Mouse (Mus musculus): ENCODE results near the gene Pygo1. TPM values are rescaled to one million over a fixed set of nuclear protein-coding genes. Genes with fewer than 3 reads are reported as not detected.

Pygo1 gene
- polyA plus RNA-seq (2014; fragmentation: Illumina TruSeq; extraction: RNeasy Lipid Tissue Mini Kit (QIAGEN cat#74804); ENCODE audit: low read depth, low replicate concordance) = 0.45 TPM

DNA sequence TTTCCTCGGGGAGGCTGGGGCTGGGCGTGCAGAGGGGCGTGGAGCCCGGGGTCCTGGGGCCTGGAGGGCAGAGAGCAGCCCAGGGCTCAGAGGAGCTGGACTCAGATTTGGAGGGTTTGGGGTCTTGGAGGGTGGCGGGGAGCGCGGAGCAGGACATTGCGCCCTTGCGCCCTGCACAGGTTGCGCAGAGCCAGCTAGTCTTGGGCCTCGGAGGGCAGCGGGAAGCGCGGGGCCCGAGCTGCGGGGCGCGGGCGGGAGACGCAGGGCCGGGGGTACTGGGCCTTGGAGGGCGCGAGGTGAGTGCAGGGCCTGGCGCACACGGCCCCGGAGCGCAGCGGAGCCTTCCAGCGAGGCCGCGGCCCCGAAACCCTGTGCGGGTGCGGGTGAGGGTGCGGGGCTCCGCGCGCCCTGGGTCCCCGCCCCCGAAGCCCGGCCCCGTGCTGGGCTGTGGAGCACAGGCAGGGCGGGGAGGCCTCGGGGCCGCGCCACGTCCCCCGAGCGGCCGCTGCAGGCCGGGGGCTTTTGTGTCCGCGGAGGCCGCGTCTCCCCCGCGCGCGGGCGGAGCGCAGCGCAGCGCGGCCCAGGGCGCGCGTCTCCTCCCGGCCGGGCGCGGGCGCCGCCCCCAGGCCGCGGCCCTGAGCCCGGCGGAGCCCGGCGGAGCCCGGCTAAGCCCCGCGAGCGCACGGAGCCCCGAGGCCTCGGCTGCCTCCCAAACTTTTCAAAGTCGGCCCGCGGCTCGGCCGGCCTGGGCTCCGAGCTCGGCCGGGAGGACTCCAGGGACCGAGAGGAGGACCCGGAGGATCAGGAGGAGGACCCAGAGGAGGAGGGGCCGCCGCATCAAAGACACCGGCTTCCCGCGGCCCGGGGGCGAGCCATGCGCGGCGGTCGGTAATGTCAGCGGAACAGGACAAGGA, at the start of gene Pygo1:
Gene Pygo1, plus strand, starts transcription at position 625 of the 914 bp plus-strand sequence.

DNA sequence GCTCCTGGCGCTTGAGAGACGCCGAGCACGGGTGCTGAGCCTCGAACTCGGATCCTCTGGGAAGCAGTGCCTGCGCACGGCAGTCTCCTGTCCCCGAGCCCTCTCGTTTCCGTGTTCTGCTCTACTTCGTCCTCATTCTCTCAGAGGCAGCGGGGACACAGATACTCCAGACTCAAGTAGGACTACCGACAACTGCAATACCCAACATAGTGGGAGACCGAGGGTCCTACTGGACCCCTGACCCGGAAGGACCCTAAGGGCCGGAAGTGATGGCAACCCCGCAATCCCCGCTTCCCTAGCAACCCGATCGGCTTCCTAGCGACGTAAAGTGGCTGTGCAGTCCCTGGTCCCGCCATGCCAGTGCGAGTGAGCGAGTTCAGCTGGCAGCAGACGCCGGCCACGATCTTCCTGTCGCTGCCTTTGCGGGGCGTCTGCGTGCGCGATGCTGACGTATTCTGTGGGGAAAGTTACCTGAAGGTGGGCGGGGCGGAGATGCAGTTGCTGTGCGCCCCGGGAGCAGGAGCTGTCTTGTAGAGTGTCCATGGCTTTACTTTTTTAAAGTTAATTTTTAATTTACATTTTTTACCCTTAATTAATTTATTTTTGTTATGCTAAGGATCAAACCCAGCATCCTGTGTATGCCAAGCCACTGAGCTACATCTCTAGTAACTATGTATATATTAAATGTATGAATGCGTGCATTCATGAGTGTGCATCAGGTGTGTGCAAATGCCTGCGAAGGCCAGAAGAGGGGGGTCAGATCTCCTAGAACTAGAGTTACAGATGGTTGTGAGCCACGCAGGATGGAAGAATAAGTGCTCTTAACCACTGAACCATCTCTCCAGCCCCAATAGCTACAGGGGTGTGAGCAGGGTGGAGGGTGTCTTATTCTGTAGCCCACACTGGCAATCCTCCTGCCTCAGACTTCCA, 33.3 kb downstream of the Pygo1 start, which contains the start of the genes Dyx1c1 and Gm44503:
Gene Dyx1c1, plus strand, starts transcription at position 265 of the 930 bp plus-strand sequence.
Gene Gm44503, plus strand, starts transcription at position 332 of the 930 bp plus-strand sequence.

DNA sequence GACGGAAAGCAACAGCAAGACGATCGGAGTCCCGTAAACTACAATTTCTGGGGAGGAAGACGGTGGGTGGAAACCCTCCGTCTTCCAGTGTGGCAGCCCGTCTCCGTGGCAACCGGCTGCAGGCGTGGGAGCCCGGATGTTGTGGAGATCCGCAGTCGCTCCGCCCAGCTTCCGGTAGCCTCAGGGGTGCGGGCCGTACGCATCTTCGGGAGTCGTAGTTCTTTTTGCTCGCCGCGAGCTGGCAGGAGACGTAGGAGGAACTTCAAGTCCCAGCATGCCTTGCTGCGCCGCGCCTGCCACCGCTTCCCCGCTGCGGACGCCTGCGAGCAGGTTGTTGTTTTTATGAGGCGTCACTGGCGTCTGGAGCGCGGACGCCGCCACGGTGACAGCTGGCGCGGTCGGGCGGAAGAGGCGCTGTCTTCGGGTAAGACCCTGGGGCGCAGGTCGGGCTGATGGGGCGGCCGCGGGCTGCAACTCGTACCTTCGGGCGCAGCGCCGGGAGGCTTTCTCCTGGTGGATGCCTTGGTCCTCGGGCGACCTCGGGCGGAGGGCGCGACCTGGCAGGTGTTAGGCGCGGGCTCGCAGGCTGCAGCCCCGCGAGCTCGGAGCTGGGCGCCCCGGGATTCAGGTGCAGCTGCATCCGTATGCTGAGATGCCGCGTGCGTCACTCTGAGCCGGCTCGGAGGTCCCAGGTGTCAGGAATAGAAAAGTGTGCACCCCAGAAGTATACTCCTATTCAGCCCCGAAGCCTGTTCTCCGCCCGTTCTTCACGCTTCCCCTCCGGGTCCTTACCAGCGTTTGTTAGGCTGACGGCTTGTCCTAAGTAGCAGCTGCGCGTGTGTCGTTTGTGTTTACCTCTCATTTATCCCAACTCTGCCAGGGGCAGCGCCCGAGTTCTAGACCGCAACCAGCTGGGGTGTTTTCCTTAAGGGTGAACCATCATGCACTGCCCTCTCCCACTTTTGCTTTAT, 60.1 kb downstream of the Pygo1 start, which contains the start of the genes Ccpg1os and Ccpg1:
Gene Ccpg1os, minus strand, starts transcription at position 133 of the 971 bp plus-strand sequence.
Gene Ccpg1, plus strand, starts transcription at position 180 of the 971 bp plus-strand sequence.

Other genes starting within 250 kb of the Pygo1 start
- gene Prtg, start 118.8 kb upstream of the Pygo1 start, polyA plus RNA-seq (2014; fragmentation: Illumina TruSeq; extraction: RNeasy Lipid Tissue Mini Kit (QIAGEN cat#74804); ENCODE audit: low read depth, low replicate concordance) = not detected
- not detected for gene Dyx1c1, start 33.1 kb downstream of the Pygo1 start, polyA plus RNA-seq (2014; fragmentation: Illumina TruSeq; extraction: RNeasy Lipid Tissue Mini Kit (QIAGEN cat#74804); ENCODE audit: low read depth, low replicate concordance)
- 0.34 TPM for gene Gm44503, start 33.2 kb downstream of the Pygo1 start, polyA plus RNA-seq (2014; fragmentation: Illumina TruSeq; extraction: RNeasy Lipid Tissue Mini Kit (QIAGEN cat#74804); ENCODE audit: low read depth, low replicate concordance)
- gene Ccpg1os, start 59.7 kb downstream of the Pygo1 start, polyA plus RNA-seq (2014; fragmentation: Illumina TruSeq; extraction: RNeasy Lipid Tissue Mini Kit (QIAGEN cat#74804); ENCODE audit: low read depth, low replicate concordance) = 12.3 TPM
- 66.6 TPM for gene Ccpg1, start 59.8 kb downstream of the Pygo1 start, polyA plus RNA-seq (2014; fragmentation: Illumina TruSeq; extraction: RNeasy Lipid Tissue Mini Kit (QIAGEN cat#74804); ENCODE audit: low read depth, low replicate concordance)
- 5.9 TPM for gene Pigb, start 114.7 kb downstream of the Pygo1 start, polyA plus RNA-seq (2014; fragmentation: Illumina TruSeq; extraction: RNeasy Lipid Tissue Mini Kit (QIAGEN cat#74804); ENCODE audit: low read depth, low replicate concordance)
- gene Rab27a, start 119.2 kb downstream of the Pygo1 start, polyA plus RNA-seq (2014; fragmentation: Illumina TruSeq; extraction: RNeasy Lipid Tissue Mini Kit (QIAGEN cat#74804); ENCODE audit: low read depth, low replicate concordance) = 2.5 TPM
- gene Khdc3, start 176.2 kb downstream of the Pygo1 start, polyA plus RNA-seq (2014; fragmentation: Illumina TruSeq; extraction: RNeasy Lipid Tissue Mini Kit (QIAGEN cat#74804); ENCODE audit: low read depth, low replicate concordance) = not detected
- not detected for gene Gm20509, start 176.8 kb downstream of the Pygo1 start, polyA plus RNA-seq (2014; fragmentation: Illumina TruSeq; extraction: RNeasy Lipid Tissue Mini Kit (QIAGEN cat#74804); ENCODE audit: low read depth, low replicate concordance)
- gene Rsl24d1, start 187.8 kb downstream of the Pygo1 start, polyA plus RNA-seq (2014; fragmentation: Illumina TruSeq; extraction: RNeasy Lipid Tissue Mini Kit (QIAGEN cat#74804); ENCODE audit: low read depth, low replicate concordance) = 27.3 TPM